Mouse (Mus musculus): ENCODE measurements around the gene 3110009E18Rik. TPM values are rescaled to one million over a fixed set of nuclear protein-coding genes. Genes with fewer than 3 reads are reported as not detected.

Gene 3110009E18Rik
- polyA plus RNA-seq, 1 experiment from 2014 or later = 18.1 TPM

DNA sequence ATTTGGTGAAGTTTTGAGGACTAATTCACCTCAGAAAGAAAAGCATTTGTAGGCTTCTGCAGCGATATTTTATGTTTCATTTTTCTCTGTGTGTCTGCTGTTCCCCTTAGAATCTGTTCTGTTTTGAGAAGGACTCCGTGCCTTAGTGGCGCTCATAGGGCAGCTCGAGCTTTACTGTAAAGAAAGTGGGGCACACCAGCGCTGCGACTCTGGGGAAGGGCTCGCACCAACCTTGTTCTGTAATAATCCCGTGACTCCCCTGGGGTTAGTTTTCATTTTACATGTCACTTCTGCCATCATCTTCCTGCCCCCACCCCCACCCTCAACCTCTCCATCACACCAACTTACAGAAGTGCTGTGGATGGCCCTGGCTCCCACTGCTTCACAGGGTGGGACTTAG lies 56.2 kb downstream of the 3110009E18Rik start:
- Histone ChIP-seq H3K4me3 (ENCODE audit: low read length) (no peak overlapping the region), H3K9ac (ENCODE audit: low read length) (no peak overlapping the region), H3K4me1 (replicated peaks; ENCODE audit: control insufficient read depth, insufficient read depth, low read length) (peaks cover 8% of the 10 kb centered on the region), H3K27ac (ENCODE audit: low read length) (no peak overlapping the region), H3K9me3 (ENCODE audit: control insufficient read depth, low read length) (no peaks in the 10 kb centered on the region), H3K36me3 (ENCODE audit: control insufficient read depth, insufficient read depth, low read length) (no peaks in the 10 kb centered on the region), H3K4me2 (ENCODE audit: low read depth, low read length) (no peak overlapping the region), H3K27me3 (ENCODE audit: control insufficient read depth, insufficient read depth, low read depth, low read length) (no peaks in the 10 kb centered on the region)
- ATAC-seq (ENCODE audit: low read depth) = no peak
- 92% methylated on average over 8 of the region's 8 CpGs for WGBS

DNA sequence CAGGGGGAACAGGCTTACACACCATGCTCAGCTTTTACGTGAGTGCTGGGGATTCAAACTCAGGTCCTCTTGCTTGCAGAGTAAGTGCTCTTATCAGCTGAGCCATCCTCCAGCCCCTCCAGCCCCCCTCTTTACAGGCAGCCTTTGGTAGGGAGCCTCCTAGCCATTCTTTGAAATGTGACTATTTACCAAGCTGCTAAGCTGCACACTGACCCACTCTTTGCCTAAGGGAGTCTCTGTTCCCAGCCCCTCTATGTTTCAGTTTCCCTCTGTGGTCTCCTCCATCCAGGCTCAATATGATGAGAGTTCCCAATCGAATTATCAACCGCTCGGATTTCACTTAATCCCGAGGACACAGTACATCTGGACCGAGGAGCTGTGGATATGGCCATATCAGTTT lies 65.2 kb downstream of the 3110009E18Rik start:
- H3K27ac ChIP-seq (ENCODE audit: low read length) = no peak overlapping the region
- no peaks in the 10 kb centered on the region for H3K27me3 ChIP-seq (ENCODE audit: control insufficient read depth, insufficient read depth, low read depth, low read length)
- no peaks in the 10 kb centered on the region for H3K9me3 ChIP-seq (ENCODE audit: control insufficient read depth, low read length)
- no peak overlapping the region for H3K4me2 ChIP-seq (ENCODE audit: low read depth, low read length)
- WGBS = 49% methylated on average over 6 of the region's 6 CpGs
- no peak for ATAC-seq (ENCODE audit: low read depth)
- H3K4me3 ChIP-seq (ENCODE audit: low read length) = no peak overlapping the region
- H3K36me3 ChIP-seq (ENCODE audit: control insufficient read depth, insufficient read depth, low read length) = no peaks in the 10 kb centered on the region
- no peak overlapping the region for H3K9ac ChIP-seq (ENCODE audit: low read length)
- no peaks in the 10 kb centered on the region for H3K4me1 ChIP-seq (replicated peaks; ENCODE audit: control insufficient read depth, insufficient read depth, low read length)

DNA sequence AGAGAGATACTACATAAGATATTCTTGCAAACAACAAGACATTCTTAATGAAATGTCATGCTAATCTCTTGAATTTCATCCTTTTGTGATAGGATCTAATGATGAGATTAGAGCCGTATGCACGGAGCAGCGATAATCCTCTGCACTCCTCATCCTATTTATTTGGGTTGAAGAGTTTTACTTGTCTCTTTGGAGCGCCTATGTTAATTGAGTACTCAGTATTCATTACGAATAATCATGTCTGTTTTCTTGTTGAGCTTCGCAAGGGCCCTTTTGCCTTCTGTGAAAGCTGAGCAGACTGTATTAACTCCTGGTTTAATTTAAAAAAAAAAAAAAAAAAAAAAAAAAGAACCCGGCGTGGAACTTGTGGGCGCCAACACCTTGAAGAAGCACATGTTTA lies 65.7 kb downstream of the 3110009E18Rik start:
- WGBS = 74% methylated on average over 9 of the region's 9 CpGs
- no peak for ATAC-seq (ENCODE audit: low read depth)
- Histone ChIP-seq H3K4me3 (ENCODE audit: low read length) (no peak overlapping the region), H3K27ac (ENCODE audit: low read length) (no peak overlapping the region), H3K36me3 (ENCODE audit: control insufficient read depth, insufficient read depth, low read length) (no peaks in the 10 kb centered on the region), H3K4me2 (ENCODE audit: low read depth, low read length) (no peak overlapping the region), H3K27me3 (ENCODE audit: control insufficient read depth, insufficient read depth, low read depth, low read length) (no peaks in the 10 kb centered on the region), H3K9me3 (ENCODE audit: control insufficient read depth, low read length) (no peaks in the 10 kb centered on the region), H3K4me1 (replicated peaks; ENCODE audit: control insufficient read depth, insufficient read depth, low read length) (no peaks in the 10 kb centered on the region), H3K9ac (ENCODE audit: low read length) (no peak overlapping the region)

DNA sequence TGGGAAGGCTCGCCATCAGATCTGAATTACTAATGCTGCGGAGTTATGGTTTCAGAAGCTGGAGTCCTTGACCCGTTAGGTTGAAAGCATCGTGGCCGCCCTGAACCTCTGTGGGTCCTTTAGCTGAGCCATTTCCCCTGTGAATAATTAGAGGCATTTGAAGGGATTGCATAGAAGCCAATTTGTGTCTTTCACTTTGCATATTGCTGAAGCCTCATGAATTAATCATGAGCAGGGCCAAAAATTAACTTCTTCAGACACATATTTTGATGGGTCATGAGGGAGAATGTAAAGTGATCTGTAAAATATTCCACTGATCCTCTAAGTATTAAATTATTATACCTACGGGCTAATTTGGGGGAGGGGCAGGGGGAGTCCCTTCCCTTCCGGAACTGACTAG lies 66.1 kb downstream of the 3110009E18Rik start:
- Histone ChIP-seq H3K9ac (ENCODE audit: low read length) (no peak overlapping the region), H3K4me3 (ENCODE audit: low read length) (no peak overlapping the region), H3K4me2 (ENCODE audit: low read depth, low read length) (no peak overlapping the region), H3K9me3 (ENCODE audit: control insufficient read depth, low read length) (no peaks in the 10 kb centered on the region), H3K27ac (ENCODE audit: low read length) (no peak overlapping the region), H3K36me3 (ENCODE audit: control insufficient read depth, insufficient read depth, low read length) (no peaks in the 10 kb centered on the region), H3K4me1 (replicated peaks; ENCODE audit: control insufficient read depth, insufficient read depth, low read length) (no peaks in the 10 kb centered on the region), H3K27me3 (ENCODE audit: control insufficient read depth, insufficient read depth, low read depth, low read length) (no peaks in the 10 kb centered on the region)
- 78% methylated on average over 7 of the region's 7 CpGs for WGBS
- no peak for ATAC-seq (ENCODE audit: low read depth)

DNA sequence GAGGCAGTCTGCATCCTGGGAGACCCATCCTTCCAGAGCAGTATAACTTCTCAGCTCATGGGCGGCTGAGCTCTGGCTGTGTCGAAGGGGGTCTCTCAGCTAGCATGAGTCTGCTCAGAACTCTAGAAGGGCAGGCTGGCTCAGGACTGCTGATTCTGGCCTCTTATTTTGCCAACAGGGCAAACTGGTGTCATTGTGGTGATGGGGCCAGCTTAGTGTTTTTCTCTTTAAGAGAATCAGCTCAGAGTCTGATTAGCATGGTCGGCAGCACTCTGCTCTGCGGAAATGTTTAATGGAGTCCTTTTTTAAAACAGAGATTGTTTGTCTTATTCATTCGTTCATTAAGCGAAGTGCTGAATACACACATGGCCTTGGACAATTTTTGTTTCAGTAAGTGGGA lies 68.2 kb downstream of the 3110009E18Rik start:
- Histone ChIP-seq H3K27me3 (ENCODE audit: control insufficient read depth, insufficient read depth, low read depth, low read length) (no peaks in the 10 kb centered on the region), H3K9ac (ENCODE audit: low read length) (no peak overlapping the region), H3K27ac (ENCODE audit: low read length) (no peak overlapping the region), H3K36me3 (ENCODE audit: control insufficient read depth, insufficient read depth, low read length) (no peaks in the 10 kb centered on the region), H3K9me3 (ENCODE audit: control insufficient read depth, low read length) (no peaks in the 10 kb centered on the region), H3K4me1 (replicated peaks; ENCODE audit: control insufficient read depth, insufficient read depth, low read length) (no peaks in the 10 kb centered on the region), H3K4me2 (ENCODE audit: low read depth, low read length) (no peak overlapping the region), H3K4me3 (ENCODE audit: low read length) (no peak overlapping the region)
- ATAC-seq (ENCODE audit: low read depth) = no peak
- WGBS = 85% methylated on average over 6 of the region's 6 CpGs

DNA sequence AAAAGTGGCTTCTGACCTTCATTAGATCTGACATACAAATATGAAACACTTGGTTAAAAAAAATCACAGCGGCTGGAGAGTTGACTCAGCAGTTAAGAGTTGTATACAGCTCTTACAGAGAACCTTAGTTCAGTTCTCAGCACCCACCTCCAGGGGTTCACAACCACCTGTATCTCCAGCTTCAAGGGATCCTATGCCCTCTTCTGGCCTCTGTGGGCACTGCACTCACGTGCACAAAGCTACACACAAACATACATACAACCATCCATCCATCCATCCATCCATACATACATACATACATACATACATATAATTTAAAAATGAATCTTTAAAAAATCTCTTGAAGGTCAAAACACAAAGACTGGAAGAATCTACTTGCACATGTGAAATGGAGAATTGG lies 69.3 kb downstream of the 3110009E18Rik start:
- 87% methylated on average over 2 of the region's 2 CpGs for WGBS
- no peaks in the 10 kb centered on the region for H3K27me3 ChIP-seq (ENCODE audit: control insufficient read depth, insufficient read depth, low read depth, low read length)
- no peak overlapping the region for H3K4me3 ChIP-seq (ENCODE audit: low read length)
- ATAC-seq (ENCODE audit: low read depth) = no peak
- H3K36me3 ChIP-seq (ENCODE audit: control insufficient read depth, insufficient read depth, low read length) = no peaks in the 10 kb centered on the region
- no peak overlapping the region for H3K9ac ChIP-seq (ENCODE audit: low read length)
- no peaks in the 10 kb centered on the region for H3K4me1 ChIP-seq (replicated peaks; ENCODE audit: control insufficient read depth, insufficient read depth, low read length)
- H3K4me2 ChIP-seq (ENCODE audit: low read depth, low read length) = no peak overlapping the region
- no peak overlapping the region for H3K27ac ChIP-seq (ENCODE audit: low read length)
- no peaks in the 10 kb centered on the region for H3K9me3 ChIP-seq (ENCODE audit: control insufficient read depth, low read length)

DNA sequence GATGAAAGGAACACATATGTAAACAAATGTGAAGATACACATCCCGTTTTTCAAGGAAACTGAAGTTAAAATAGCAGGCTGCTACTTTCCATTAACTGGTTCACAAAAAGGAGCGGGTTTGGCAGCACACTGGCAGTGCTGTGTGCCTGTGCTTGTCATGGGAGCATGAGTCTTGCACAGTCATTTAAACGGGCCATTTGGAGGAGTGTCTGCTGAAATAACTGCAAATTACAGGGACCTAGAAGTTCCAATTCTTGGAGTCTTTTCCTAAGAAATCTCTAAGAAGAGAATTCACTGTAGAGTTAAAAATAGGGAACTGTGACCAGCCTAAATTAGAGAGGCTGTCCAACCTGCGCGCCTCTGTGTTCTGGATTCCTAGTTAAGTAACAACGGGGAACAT lies 70.0 kb downstream of the 3110009E18Rik start:
- Histone ChIP-seq H3K9ac (ENCODE audit: low read length) (no peak overlapping the region), H3K4me1 (replicated peaks; ENCODE audit: control insufficient read depth, insufficient read depth, low read length) (no peaks in the 10 kb centered on the region), H3K4me2 (ENCODE audit: low read depth, low read length) (no peak overlapping the region), H3K9me3 (ENCODE audit: control insufficient read depth, low read length) (no peaks in the 10 kb centered on the region), H3K27ac (ENCODE audit: low read length) (no peak overlapping the region), H3K4me3 (ENCODE audit: low read length) (no peak overlapping the region), H3K27me3 (ENCODE audit: control insufficient read depth, insufficient read depth, low read depth, low read length) (no peaks in the 10 kb centered on the region), H3K36me3 (ENCODE audit: control insufficient read depth, insufficient read depth, low read length) (no peaks in the 10 kb centered on the region)
- WGBS = 58% methylated on average over 6 of the region's 6 CpGs
- no peak for ATAC-seq (ENCODE audit: low read depth)

DNA sequence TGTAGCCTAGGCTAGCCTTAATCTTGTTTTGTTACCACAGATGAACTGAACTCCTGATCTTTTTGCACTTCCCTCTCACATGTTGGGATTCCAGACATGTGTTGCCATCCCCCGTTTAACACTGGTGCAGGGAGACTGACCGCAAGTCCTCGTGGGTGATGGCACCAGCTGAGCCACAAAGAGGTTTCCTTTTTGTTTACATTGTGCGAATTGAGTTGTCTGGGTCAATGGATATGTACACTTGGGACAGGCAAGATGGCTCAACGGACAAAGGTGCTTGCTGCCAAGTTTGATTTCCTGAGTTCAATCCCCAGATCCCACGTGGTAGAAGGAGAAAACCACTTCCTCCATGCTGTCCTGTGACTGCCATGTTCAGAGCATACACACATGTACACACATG lies 71.3 kb downstream of the 3110009E18Rik start:
- H3K27ac ChIP-seq (ENCODE audit: low read length) = no peak overlapping the region
- H3K9ac ChIP-seq (ENCODE audit: low read length) = no peak overlapping the region
- WGBS = 61% methylated on average over 6 of the region's 6 CpGs
- no peak overlapping the region for H3K4me3 ChIP-seq (ENCODE audit: low read length)
- ATAC-seq (ENCODE audit: low read depth) = no peak
- H3K27me3 ChIP-seq (ENCODE audit: control insufficient read depth, insufficient read depth, low read depth, low read length) = no peaks in the 10 kb centered on the region
- H3K9me3 ChIP-seq (ENCODE audit: control insufficient read depth, low read length) = no peaks in the 10 kb centered on the region
- no peak overlapping the region for H3K4me2 ChIP-seq (ENCODE audit: low read depth, low read length)
- H3K4me1 ChIP-seq (replicated peaks; ENCODE audit: control insufficient read depth, insufficient read depth, low read length) = no peaks in the 10 kb centered on the region
- H3K36me3 ChIP-seq (ENCODE audit: control insufficient read depth, insufficient read depth, low read length) = no peaks in the 10 kb centered on the region

DNA sequence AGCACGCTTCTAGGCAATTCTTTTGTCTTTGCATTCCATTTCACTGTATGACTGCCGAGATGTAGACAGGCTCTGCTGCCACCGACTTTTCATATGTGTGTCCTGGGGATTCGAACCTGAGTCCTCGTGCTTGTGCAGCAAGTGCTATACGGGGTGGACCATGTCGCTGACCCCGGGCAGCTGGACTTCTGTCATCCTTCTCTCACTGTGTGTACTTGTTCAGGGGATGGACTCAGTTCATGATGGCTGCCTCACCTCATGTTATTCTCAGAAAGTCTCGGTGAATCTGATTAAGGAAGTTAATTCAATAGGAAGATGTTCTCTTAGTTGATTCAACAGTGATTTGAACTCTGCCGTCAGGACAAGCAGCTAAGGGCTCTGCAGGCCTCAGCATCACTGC lies 72.6 kb downstream of the 3110009E18Rik start:
- H3K4me1 ChIP-seq (replicated peaks; ENCODE audit: control insufficient read depth, insufficient read depth, low read length) = no peaks in the 10 kb centered on the region
- no peak overlapping the region for H3K27ac ChIP-seq (ENCODE audit: low read length)
- H3K4me2 ChIP-seq (ENCODE audit: low read depth, low read length) = no peak overlapping the region
- no peak overlapping the region for H3K9ac ChIP-seq (ENCODE audit: low read length)
- no peaks in the 10 kb centered on the region for H3K36me3 ChIP-seq (ENCODE audit: control insufficient read depth, insufficient read depth, low read length)
- no peaks in the 10 kb centered on the region for H3K27me3 ChIP-seq (ENCODE audit: control insufficient read depth, insufficient read depth, low read depth, low read length)
- no peak for ATAC-seq (ENCODE audit: low read depth)
- no peak overlapping the region for H3K4me3 ChIP-seq (ENCODE audit: low read length)
- H3K9me3 ChIP-seq (ENCODE audit: control insufficient read depth, low read length) = no peaks in the 10 kb centered on the region
- 84% methylated on average over 10 of the region's 10 CpGs for WGBS

DNA sequence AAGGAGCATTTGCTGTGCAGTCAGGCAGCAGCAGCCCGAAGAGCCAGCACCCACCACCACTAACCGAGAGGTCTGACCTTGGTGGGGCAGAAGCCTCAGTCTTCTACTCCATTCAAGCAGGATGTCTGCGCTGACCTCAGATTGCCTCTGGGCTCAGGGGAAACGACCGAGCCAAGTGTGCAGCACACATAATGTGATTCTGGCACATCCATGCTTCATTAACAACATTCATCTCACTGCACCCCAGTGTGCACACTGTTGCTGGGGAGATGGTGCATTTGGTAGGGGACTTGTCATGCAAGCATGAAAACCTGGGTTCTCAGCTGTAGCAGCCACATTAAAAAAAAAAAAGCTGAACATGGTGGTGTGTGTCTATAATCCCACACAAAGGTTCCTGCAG lies 75.0 kb downstream of the 3110009E18Rik start:
- H3K4me3 ChIP-seq (ENCODE audit: low read length) = no peak overlapping the region
- H3K4me2 ChIP-seq (ENCODE audit: low read depth, low read length) = no peak overlapping the region
- ATAC-seq (ENCODE audit: low read depth) = no peak
- H3K9me3 ChIP-seq (ENCODE audit: control insufficient read depth, low read length) = no peaks in the 10 kb centered on the region
- WGBS = 37% methylated on average over 5 of the region's 5 CpGs
- H3K27ac ChIP-seq (ENCODE audit: low read length) = no peak overlapping the region
- no peaks in the 10 kb centered on the region for H3K27me3 ChIP-seq (ENCODE audit: control insufficient read depth, insufficient read depth, low read depth, low read length)
- no peaks in the 10 kb centered on the region for H3K36me3 ChIP-seq (ENCODE audit: control insufficient read depth, insufficient read depth, low read length)
- H3K9ac ChIP-seq (ENCODE audit: low read length) = no peak overlapping the region
- no peaks in the 10 kb centered on the region for H3K4me1 ChIP-seq (replicated peaks; ENCODE audit: control insufficient read depth, insufficient read depth, low read length)

Measured in lung, embryonic 16.5 days (tissue).